Mouse (Mus musculus): ENCODE measurements around the gene Pfkm. TPM values are rescaled to one million over a fixed set of nuclear protein-coding genes. Genes with fewer than 3 reads are reported as not detected.

Gene Pfkm
- polyA plus RNA-seq, 1 experiment, result 401 TPM

DNA sequence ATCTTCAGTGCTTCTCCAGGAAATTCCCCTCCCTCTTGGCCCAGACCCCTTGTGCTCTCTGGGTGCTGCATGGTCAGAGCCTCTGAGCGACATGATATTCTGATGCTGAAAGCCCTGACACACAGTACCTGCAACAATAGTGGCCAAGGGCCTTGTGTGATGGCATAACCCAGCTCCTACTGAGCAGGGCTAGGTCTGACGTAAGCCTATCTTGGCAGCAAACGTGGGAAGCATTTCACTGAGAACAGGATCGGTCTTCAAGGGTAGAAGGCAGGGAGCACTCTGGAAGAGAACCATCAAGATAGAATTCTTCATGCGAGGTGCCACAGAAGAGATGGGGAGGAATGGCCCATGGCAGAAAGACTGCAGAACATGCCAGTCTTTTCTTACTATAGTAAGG lies 73.1 kb downstream of the Pfkm start, which contains the start of gene Asb8:
Asb8 (minus strand) TSS at position 101 of the 400 bp plus-strand sequence.
- no peak within 1 kb of the TSS for H3ac ChIP-seq (ENCODE audit: control insufficient read depth, insufficient read length)
- TF ChIP-seq USF1 (IDR thresholded peaks at IDR 0.05; ENCODE audit: low read depth) (no peak), POLR2A (IDR thresholded peaks at IDR 0.05; ENCODE audit: insufficient read length, low read depth) (no peak), MYOG (IDR thresholded peaks at IDR 0.05; ENCODE audit: control insufficient read depth in 1 of 3, insufficient read depth in 1 of 3, insufficient read length in 2 of 3, low read depth in 2 of 3) (no peak), SRF (IDR thresholded peaks at IDR 0.05; ENCODE audit: control insufficient read depth, insufficient read length, low read depth) (no peak), CEBPB (IDR thresholded peaks at IDR 0.05; ENCODE audit: insufficient read depth, poor library complexity, severe bottlenecking) (no peak), MYOD1 (IDR thresholded peaks at IDR 0.05; ENCODE audit: control insufficient read depth in 1 of 3, insufficient read length in 2 of 3, low read depth in 2 of 3) (no peak), REST (IDR thresholded peaks at IDR 0.05; ENCODE audit: insufficient read depth, insufficient read length) (no peak), MAX (IDR thresholded peaks at IDR 0.05; ENCODE audit: low read depth) (no peak), POLR2AphosphoS2 (IDR thresholded peaks at IDR 0.05; ENCODE audit: insufficient read length, low read depth) (no peak), TCF12 (IDR thresholded peaks at IDR 0.05; ENCODE audit: insufficient read depth, poor library complexity, severe bottlenecking) (no peak), TCF3 (IDR thresholded peaks at IDR 0.05; ENCODE audit: insufficient read length, low read depth) (no peak), E2F4 (IDR thresholded peaks at IDR 0.05; ENCODE audit: insufficient read depth) (no peak)
- no peaks in the 10 kb centered on the region for H3K79me2 ChIP-seq (ENCODE audit: control insufficient read depth, insufficient read depth)
- H3K27me3 ChIP-seq (ENCODE audit: control insufficient read depth, insufficient read depth, insufficient read length), result peaks cover 59% of the 10 kb centered on the region
- no peaks in the 10 kb centered on the region for H3K36me3 ChIP-seq (ENCODE audit: control insufficient read depth, insufficient read depth)
- H3K4me3 ChIP-seq, result no peak within 1 kb of the TSS
- H3K4me2 ChIP-seq (ENCODE audit: low read depth), result no peak within 1 kb of the TSS

DNA sequence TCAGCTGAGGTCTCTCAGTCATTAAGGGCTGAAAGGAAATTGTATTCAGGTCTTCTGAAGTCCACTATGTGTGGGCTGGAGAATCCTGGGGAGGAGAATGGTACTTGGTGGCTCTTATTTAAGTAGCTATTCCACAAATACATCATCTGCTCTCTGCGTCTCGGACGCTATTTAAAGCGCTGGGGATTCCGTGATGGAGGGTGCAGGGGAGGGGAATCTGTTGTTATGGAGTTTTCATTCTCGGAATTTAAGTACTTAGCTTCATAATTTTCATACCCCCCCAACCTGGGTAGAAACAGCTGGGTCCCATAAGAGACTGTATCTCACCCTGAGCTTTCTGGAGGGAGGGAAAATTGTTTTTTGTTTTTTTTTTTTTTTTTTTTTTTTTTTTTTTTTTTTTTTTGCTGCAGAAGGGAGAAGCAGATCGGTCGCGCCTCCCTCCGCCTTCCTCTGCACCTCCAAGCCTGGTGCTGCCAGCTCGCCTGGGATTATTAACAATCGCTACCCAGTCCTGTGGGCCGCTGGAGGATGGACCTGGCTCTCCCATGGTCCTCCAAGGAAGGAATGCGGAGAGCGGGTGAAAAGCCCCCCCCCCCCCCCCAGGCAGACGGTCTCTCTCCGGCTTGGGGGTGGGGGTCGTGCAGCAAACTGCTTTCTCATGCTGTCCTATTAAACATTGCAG lies 74.7 kb downstream of the Pfkm start, which contains the start of gene Ccdc184:
Ccdc184 (plus strand) TSS at position 196 of the 682 bp plus-strand sequence.
- no peak within 1 kb of the TSS for H3ac ChIP-seq (ENCODE audit: control insufficient read depth, insufficient read length)
- H3K27me3 ChIP-seq (ENCODE audit: control insufficient read depth, insufficient read depth, insufficient read length), result peaks cover 68% of the 10 kb centered on the region
- H3K4me2 ChIP-seq (ENCODE audit: low read depth), result peak within 1 kb of the TSS; percentile 49
- TF ChIP-seq USF1 (IDR thresholded peaks at IDR 0.05; ENCODE audit: low read depth) (no peak), MYOD1 (IDR thresholded peaks at IDR 0.05; ENCODE audit: control insufficient read depth in 1 of 3, insufficient read length in 2 of 3, low read depth in 2 of 3) (no peak), SRF (IDR thresholded peaks at IDR 0.05; ENCODE audit: control insufficient read depth, insufficient read length, low read depth) (no peak), CEBPB (IDR thresholded peaks at IDR 0.05; ENCODE audit: insufficient read depth, poor library complexity, severe bottlenecking) (no peak), MYOG (IDR thresholded peaks at IDR 0.05; ENCODE audit: control insufficient read depth in 1 of 3, insufficient read depth in 1 of 3, insufficient read length in 2 of 3, low read depth in 2 of 3) (no peak), POLR2AphosphoS2 (IDR thresholded peaks at IDR 0.05; ENCODE audit: insufficient read length, low read depth) (no peak), REST (IDR thresholded peaks at IDR 0.05; ENCODE audit: insufficient read depth, insufficient read length) (no peak), TCF3 (IDR thresholded peaks at IDR 0.05; ENCODE audit: insufficient read length, low read depth) (no peak), TCF12 (IDR thresholded peaks at IDR 0.05; ENCODE audit: insufficient read depth, poor library complexity, severe bottlenecking) (no peak), E2F4 (IDR thresholded peaks at IDR 0.05; ENCODE audit: insufficient read depth) (no peak), POLR2A (IDR thresholded peaks at IDR 0.05; ENCODE audit: insufficient read length, low read depth) (no peak), MAX (IDR thresholded peaks at IDR 0.05; ENCODE audit: low read depth) (no peak)
- no peaks in the 10 kb centered on the region for H3K36me3 ChIP-seq (ENCODE audit: control insufficient read depth, insufficient read depth)
- H3K4me3 ChIP-seq, result no peak within 1 kb of the TSS
- H3K79me2 ChIP-seq (ENCODE audit: control insufficient read depth, insufficient read depth), result no peaks in the 10 kb centered on the region

DNA sequence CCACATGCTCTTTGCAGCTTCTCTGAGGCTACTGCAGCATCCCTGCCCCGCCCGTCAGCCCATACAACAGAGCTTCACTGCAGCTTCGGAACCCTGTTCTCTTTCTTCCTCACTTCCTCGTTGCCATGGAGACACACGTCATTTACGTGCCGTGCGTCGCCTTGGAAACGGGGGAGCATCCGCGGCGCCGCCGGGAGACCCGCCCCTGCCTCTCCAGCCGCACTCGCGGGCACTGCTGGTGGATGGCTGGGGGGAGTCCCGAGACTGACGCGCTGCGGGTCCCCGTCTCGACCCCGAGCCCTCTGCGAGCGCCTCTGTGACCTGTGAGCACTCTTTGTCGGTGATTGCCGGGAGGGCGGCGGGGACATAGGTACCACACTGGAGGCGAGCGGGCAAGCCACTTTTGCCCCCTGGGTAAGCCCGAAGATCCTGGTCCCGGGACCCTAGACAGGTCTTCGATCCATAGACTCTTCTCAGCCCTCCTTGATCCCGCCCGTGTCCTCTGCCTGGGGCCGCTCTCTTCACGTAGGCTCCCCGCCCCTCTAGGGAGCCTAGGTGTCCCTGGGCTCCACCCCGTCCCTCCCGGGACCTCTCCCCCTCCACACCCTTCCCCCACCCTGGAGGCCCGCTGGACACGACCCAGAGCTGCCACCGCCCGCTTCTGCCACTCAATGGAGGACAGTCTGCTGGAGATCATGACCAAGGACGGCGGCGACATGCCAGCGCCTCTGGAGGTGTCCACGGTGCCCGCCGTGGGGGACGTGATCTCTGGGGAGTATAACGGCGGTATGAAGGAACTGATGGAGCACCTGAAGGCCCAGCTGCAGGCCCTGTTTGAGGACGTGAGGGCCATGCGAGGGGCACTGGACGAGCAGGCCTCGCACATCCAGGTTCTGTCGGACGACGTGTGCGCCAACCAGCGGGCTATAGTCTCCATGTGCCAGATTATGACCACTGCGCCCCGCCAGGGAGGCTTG lies 75.5 kb downstream of the Pfkm start:
- Histone ChIP-seq H3K4me2 (ENCODE audit: low read depth) (peak overlapping the region; percentile 49), H3K36me3 (ENCODE audit: control insufficient read depth, insufficient read depth) (no peaks in the 10 kb centered on the region), H3ac (ENCODE audit: control insufficient read depth, insufficient read length) (no peak overlapping the region), H3K4me3 (no peak overlapping the region), H3K27me3 (ENCODE audit: control insufficient read depth, insufficient read depth, insufficient read length) (peaks cover 70% of the 10 kb centered on the region), H3K79me2 (ENCODE audit: control insufficient read depth, insufficient read depth) (no peaks in the 10 kb centered on the region)
- TF ChIP-seq USF1 (IDR thresholded peaks at IDR 0.05; ENCODE audit: low read depth), result no peak
- TF ChIP-seq REST (IDR thresholded peaks at IDR 0.05; ENCODE audit: insufficient read depth, insufficient read length), result no peak
- TF ChIP-seq POLR2A (IDR thresholded peaks at IDR 0.05; ENCODE audit: insufficient read length, low read depth), result no peak
- no peak for TF ChIP-seq MAX (IDR thresholded peaks at IDR 0.05; ENCODE audit: low read depth)
- TF ChIP-seq TCF3 (IDR thresholded peaks at IDR 0.05; ENCODE audit: insufficient read length, low read depth), result no peak
- no peak for TF ChIP-seq CEBPB (IDR thresholded peaks at IDR 0.05; ENCODE audit: insufficient read depth, poor library complexity, severe bottlenecking)
- TF ChIP-seq MYOD1 (IDR thresholded peaks at IDR 0.05; ENCODE audit: control insufficient read depth in 1 of 3, insufficient read length in 2 of 3, low read depth in 2 of 3), result no peak

- TF ChIP-seq REST (IDR thresholded peaks at IDR 0.05; ENCODE audit: insufficient read depth, insufficient read length) (no peak), USF1 (IDR thresholded peaks at IDR 0.05; ENCODE audit: low read depth) (no peak), MYOD1 (IDR thresholded peaks at IDR 0.05; ENCODE audit: control insufficient read depth in 1 of 3, insufficient read length in 2 of 3, low read depth in 2 of 3) (no peak), TCF12 (IDR thresholded peaks at IDR 0.05; ENCODE audit: insufficient read depth, poor library complexity, severe bottlenecking) (no peak), POLR2A (IDR thresholded peaks at IDR 0.05; ENCODE audit: insufficient read length, low read depth) (no peak), CEBPB (IDR thresholded peaks at IDR 0.05; ENCODE audit: insufficient read depth, poor library complexity, severe bottlenecking) (no peak), POLR2AphosphoS2 (IDR thresholded peaks at IDR 0.05; ENCODE audit: insufficient read length, low read depth) (no peak), TCF3 (IDR thresholded peaks at IDR 0.05; ENCODE audit: insufficient read length, low read depth) (no peak), MAX (IDR thresholded peaks at IDR 0.05; ENCODE audit: low read depth) (no peak), E2F4 (IDR thresholded peaks at IDR 0.05; ENCODE audit: insufficient read depth) (no peak)
- Histone ChIP-seq H3K36me3 (ENCODE audit: control insufficient read depth, insufficient read depth) (no peaks in the 10 kb centered on the region), H3K27me3 (ENCODE audit: control insufficient read depth, insufficient read depth, insufficient read length) (peaks cover 73% of the 10 kb centered on the region), H3ac (ENCODE audit: control insufficient read depth, insufficient read length) (no peak overlapping the region), H3K79me2 (ENCODE audit: control insufficient read depth, insufficient read depth) (no peaks in the 10 kb centered on the region), H3K4me3 (no peak overlapping the region), H3K4me2 (ENCODE audit: low read depth) (no peak overlapping the region)
Observed at GRCm38 (mm10) chr15:98168622-98169004, 76.2 kb downstream of the Pfkm start.

All from myocyte (in vitro differentiated cells).